Mouse (Mus musculus): ENCODE data around the gene Pfpl. TPM values are rescaled to one million over a fixed set of nuclear protein-coding genes. Genes with fewer than 3 reads are reported as not detected.
A peak's percentile ranks its signal among the peaks of the same experiment; 100 is the strongest.

The Pfpl gene
- polyA plus RNA-seq, 1 experiment: not detected

DNA sequence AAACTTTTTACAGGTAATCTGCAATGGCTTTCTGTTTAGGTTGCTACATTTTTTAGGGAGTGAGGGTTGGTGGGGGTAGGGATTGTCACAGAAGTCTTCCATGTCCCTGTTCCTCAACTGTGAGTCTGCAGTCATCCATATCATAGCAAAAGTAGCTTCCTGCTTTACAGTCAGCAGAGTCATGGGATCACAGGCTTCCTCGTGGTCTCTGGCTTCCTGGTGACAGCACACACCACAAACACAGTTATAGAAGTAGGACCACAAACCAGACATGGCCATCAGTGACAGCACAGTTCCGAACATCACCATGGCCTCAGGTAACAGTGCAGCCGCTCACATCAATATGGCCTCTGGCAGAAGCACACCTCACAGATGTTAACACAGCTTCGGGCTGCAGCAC is 14.9 kb downstream of the Pfpl start:
- no peak for TF ChIP-seq CTCF (IDR thresholded peaks at IDR 0.05; ENCODE audit: extremely low read depth, insufficient read depth, insufficient read length, insufficient replicate concordance)
- TF ChIP-seq POLR2A (IDR thresholded peaks at IDR 0.05; ENCODE audit: low read depth, low read length): no peak
- Histone ChIP-seq H3K4me1 (ENCODE audit: control insufficient read depth, insufficient read depth, insufficient read length) (peaks cover 4% of the 10 kb centered on the region; the same call in 1 of the 2 replicates), H3K4me3 (ENCODE audit: extremely low read depth, insufficient read depth, insufficient read length) (no peak overlapping the region), H3K36me3 (ENCODE audit: control insufficient read depth, insufficient read depth, low read length) (no peaks in the 10 kb centered on the region), H3K27me3 (ENCODE audit: control insufficient read depth, insufficient read depth, low read length) (no peaks in the 10 kb centered on the region), H3K27ac (ENCODE audit: insufficient read depth, low read length) (no peak overlapping the region)
- no peak for DNase-seq (ENCODE audit: low read depth in 1 of 2, low spot score in 2 of 2)
- 46% methylated on average over 4 of the region's 4 CpGs for WGBS

DNA sequence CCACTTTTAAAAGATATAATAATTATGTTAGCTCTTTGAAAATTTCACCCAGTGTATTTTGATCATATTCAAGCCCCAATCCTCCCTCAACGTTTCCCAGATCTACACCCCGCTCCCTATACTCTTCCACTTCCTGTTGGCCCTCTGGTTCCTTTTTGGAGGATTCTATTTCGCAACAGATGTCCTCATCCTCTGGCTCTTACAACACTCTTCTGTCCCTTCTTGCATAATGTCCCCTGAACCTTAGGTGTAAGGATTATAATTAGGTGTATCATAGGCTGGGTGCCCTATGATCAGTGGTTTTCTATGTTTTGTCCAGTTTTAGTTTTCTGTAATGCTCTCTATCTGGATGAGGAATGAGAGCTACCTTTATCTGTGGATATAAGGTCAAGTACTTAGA is 17.3 kb downstream of the Pfpl start:
- Histone ChIP-seq H3K27me3 (ENCODE audit: control insufficient read depth, insufficient read depth, low read length) (no peaks in the 10 kb centered on the region), H3K36me3 (ENCODE audit: control insufficient read depth, insufficient read depth, low read length) (no peaks in the 10 kb centered on the region), H3K27ac (ENCODE audit: insufficient read depth, low read length) (no peak overlapping the region), H3K4me1 (ENCODE audit: control insufficient read depth, insufficient read depth, insufficient read length) (peaks cover 4% of the 10 kb centered on the region; the same call in 1 of the 2 replicates), H3K4me3 (ENCODE audit: extremely low read depth, insufficient read depth, insufficient read length) (no peak overlapping the region)
- DNase-seq (ENCODE audit: low read depth in 1 of 2, low spot score in 2 of 2): no peak
- WGBS: 64% methylated on average over 3 of the region's 3 CpGs
- TF ChIP-seq CTCF (IDR thresholded peaks at IDR 0.05; ENCODE audit: extremely low read depth, insufficient read depth, insufficient read length, insufficient replicate concordance) (no peak), POLR2A (IDR thresholded peaks at IDR 0.05; ENCODE audit: low read depth, low read length) (no peak)

DNA sequence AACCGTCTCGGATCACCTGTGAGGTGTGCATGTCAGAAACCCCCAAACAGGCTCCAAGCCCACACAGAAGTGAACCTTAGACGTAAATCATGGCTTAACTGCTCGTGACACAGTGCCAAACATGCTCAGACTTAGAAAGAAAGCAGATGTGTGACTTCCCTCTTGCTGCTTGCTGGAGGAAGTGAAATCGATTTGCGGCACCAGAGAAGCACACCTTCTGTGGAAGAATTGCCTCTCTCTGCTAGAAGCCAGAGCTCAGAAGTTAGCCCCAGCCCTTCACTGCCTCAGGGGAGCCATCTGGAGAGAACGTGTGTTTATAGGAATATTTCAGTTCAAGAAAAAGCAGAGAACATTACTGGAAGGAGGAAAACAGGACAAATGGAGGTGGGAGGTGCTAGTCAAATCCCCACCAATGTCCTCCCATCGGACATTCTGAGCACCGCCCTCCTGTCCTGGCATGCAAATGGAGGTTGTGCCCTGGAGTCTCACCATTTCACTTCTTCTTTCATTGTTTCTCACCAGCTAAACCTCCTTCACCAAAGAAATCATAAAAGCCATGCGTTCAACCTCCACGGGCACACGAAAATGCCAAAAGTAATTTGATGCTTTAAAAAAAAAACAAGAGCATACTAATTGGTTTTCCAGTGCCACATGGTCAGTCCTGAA is 29.8 kb downstream of the Pfpl start:
- Histone ChIP-seq H3K4me3 (ENCODE audit: extremely low read depth, insufficient read depth, insufficient read length) (peak overlapping the region; percentile 25; the same call in 1 of the 2 replicates), H3K36me3 (ENCODE audit: control insufficient read depth, insufficient read depth, low read length) (no peaks in the 10 kb centered on the region), H3K27ac (ENCODE audit: insufficient read depth, low read length) (peak overlapping the region; percentile 93), H3K27me3 (ENCODE audit: control insufficient read depth, insufficient read depth, low read length) (no peaks in the 10 kb centered on the region), H3K4me1 (ENCODE audit: control insufficient read depth, insufficient read depth, insufficient read length) (no peaks in the 10 kb centered on the region; the same call in none of the 2 replicates)
- DNase-seq (ENCODE audit: low read depth in 1 of 2, low spot score in 2 of 2): peak; percentile 63 to 86
- WGBS: 13% methylated on average over 12 of the region's 12 CpGs
- TF ChIP-seq CTCF (IDR thresholded peaks at IDR 0.05; ENCODE audit: extremely low read depth, insufficient read depth, insufficient read length, insufficient replicate concordance) (no peak), POLR2A (IDR thresholded peaks at IDR 0.05; ENCODE audit: low read depth, low read length) (no peak; the same call in 1 of the 2 replicates)

DNA sequence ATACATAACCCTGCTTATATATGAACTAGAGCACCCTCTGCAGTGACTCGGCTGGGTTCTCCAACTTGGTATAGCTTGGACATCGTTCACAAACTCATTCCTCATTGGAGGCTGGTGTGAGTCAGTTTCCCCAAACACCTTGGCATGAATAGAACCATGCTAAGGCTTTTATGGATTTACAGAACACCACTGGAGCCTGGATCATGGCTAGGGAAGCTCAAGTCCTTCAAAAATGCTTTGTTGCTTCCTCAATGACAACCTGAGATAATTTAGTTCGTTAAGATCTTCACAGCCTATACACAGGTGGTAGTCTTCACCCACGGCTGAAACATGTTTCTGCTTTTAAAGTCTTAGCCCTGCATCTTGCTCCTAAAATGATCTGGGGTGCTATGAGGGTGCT is 31.8 kb downstream of the Pfpl start:
- Histone ChIP-seq H3K27ac (ENCODE audit: insufficient read depth, low read length) (peak overlapping the region; percentile 11; the same call in 1 of the 2 replicates), H3K4me3 (ENCODE audit: extremely low read depth, insufficient read depth, insufficient read length) (no peak overlapping the region), H3K27me3 (ENCODE audit: control insufficient read depth, insufficient read depth, low read length) (no peaks in the 10 kb centered on the region), H3K4me1 (ENCODE audit: control insufficient read depth, insufficient read depth, insufficient read length) (no peaks in the 10 kb centered on the region; the same call in none of the 2 replicates), H3K36me3 (ENCODE audit: control insufficient read depth, insufficient read depth, low read length) (no peaks in the 10 kb centered on the region)
- WGBS: 54% methylated on average over 4 of the region's 4 CpGs
- no peak for TF ChIP-seq CTCF (IDR thresholded peaks at IDR 0.05; ENCODE audit: extremely low read depth, insufficient read depth, insufficient read length, insufficient replicate concordance)
- TF ChIP-seq POLR2A (IDR thresholded peaks at IDR 0.05; ENCODE audit: low read depth, low read length): no peak
- no peak for DNase-seq (ENCODE audit: low read depth in 1 of 2, low spot score in 2 of 2)

DNA sequence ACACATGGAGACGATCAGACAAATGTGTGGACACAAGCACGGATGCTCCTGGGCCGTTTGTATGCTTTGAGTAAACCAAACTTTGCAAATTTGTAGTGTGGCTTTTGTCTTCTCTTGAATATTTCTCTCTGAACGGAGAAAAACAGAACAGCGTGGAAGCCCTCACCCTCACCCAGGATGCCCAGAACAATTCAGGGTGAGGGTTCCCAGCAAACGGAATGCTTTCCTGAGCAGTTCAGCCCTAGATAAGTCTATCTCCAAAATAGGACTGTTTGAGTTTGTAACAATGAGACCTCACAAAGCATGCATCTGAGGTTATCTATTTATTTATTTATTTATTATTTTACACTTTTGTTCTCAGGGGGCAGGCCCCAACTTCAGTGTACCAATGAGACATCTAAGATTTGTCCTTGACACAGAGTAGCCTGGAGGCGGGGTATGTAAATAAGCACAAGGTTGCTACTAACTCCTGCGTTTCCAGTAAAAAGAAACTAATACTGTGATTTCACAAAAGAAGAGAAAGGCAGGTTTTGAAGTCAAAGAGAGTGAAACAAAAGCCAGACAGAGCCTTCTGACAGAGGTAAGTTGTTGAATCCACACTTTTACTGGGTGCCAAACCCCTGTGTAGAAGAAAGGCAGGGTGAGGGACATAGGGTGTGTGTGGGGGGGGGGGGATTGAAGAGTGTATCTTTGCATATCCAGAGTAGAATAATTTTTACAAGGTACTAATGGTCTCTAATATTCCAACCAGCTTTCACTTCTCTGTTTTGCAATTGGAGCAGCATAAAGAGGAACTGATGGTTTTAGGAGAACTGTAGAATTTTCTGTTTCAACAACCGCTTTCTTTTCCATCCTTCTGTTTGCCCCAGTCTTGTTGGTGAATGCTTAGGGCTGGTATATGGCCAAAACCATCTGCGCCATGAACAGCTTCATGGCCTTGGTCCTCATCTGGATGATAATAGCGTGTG is 32.9 kb downstream of the Pfpl start, which contains the start of gene Mpeg1:
TSS of gene Mpeg1 (plus strand) at position 498 of the 968 bp plus-strand sequence.
- no peak for TF ChIP-seq POLR2A (IDR thresholded peaks at IDR 0.05; ENCODE audit: low read depth, low read length)
- no peak for TF ChIP-seq CTCF (IDR thresholded peaks at IDR 0.05; ENCODE audit: extremely low read depth, insufficient read depth, insufficient read length, insufficient replicate concordance)
- WGBS: 60% methylated on average over 11 of the region's 11 CpGs
- no peaks in the 10 kb centered on the region for H3K27me3 ChIP-seq (ENCODE audit: control insufficient read depth, insufficient read depth, low read length)
- H3K4me3 ChIP-seq (ENCODE audit: extremely low read depth, insufficient read depth, insufficient read length): peak within 1 kb of the TSS; percentile 37
- no peak for DNase-seq (ENCODE audit: low read depth in 1 of 2, low spot score in 2 of 2)
- peak within 1 kb of the TSS; percentile 53 for H3K27ac ChIP-seq (ENCODE audit: insufficient read depth, low read length)
- no peaks in the 10 kb centered on the region; the same call in none of the 2 replicates for H3K4me1 ChIP-seq (ENCODE audit: control insufficient read depth, insufficient read depth, insufficient read length)
- no peaks in the 10 kb centered on the region for H3K36me3 ChIP-seq (ENCODE audit: control insufficient read depth, insufficient read depth, low read length)

DNA sequence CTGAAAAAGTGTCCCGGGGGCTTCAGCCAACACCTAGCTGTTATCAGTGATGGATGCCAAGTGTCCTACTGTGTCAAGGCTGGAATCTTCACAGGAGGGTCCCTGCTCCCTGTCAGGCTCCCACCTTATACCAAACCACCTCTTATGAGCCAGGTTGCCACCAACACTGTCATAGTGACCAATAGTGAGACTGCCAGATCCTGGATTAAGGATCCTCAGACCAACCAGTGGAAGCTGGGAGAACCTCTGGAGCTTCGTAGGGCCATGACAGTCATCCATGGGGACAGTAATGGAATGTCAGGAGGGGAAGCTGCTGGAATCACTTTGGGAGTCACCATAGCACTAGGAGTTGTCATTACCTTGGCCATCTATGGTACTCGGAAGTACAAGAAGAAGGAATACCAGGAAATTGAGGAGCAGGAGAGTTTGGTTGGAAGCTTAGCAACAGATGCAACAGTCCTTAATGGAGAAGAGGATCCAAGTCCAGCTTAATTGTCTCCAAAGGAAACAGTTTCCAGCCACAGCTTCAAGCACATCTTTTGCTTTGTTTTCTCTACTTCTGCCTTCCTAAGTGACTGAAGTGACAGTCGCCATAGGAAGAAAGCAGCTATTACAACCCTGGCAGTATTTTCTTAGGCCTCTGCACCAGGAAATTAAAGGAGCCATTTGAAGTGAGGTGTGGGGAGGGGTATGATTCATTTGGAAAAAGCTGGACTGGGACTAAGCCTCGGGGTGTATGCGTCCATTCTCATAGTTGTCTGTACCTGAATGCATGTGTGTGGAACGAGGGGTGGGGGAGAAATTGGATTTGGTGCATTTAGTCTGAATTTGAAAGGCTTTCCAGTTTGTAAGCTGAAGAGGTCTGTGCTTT is 35.4 kb downstream of the Pfpl start:
- no peak for DNase-seq (ENCODE audit: low read depth in 1 of 2, low spot score in 2 of 2)
- Histone ChIP-seq H3K4me1 (ENCODE audit: control insufficient read depth, insufficient read depth, insufficient read length) (no peaks in the 10 kb centered on the region; the same call in none of the 2 replicates), H3K27me3 (ENCODE audit: control insufficient read depth, insufficient read depth, low read length) (no peaks in the 10 kb centered on the region), H3K27ac (ENCODE audit: insufficient read depth, low read length) (peak overlapping the region; percentile 65), H3K4me3 (ENCODE audit: extremely low read depth, insufficient read depth, insufficient read length) (peak overlapping the region; percentile 51), H3K36me3 (ENCODE audit: control insufficient read depth, insufficient read depth, low read length) (no peaks in the 10 kb centered on the region)
- WGBS: 67% methylated on average over 7 of the region's 7 CpGs
- TF ChIP-seq CTCF (IDR thresholded peaks at IDR 0.05; ENCODE audit: extremely low read depth, insufficient read depth, insufficient read length, insufficient replicate concordance) (no peak), POLR2A (IDR thresholded peaks at IDR 0.05; ENCODE audit: low read depth, low read length) (no peak)

All from spleen, adult 2 months (tissue).